8 mouse cellular contexts compared by ENCODE assay signal in genomic region chr2:126673317-126674242, GRCm38 (mm10). TPM values are rescaled to one million over a fixed set of nuclear protein-coding genes. Genes with fewer than 3 reads are reported as not detected.
DNase-seq lines count a peak whose midpoint lies in the region; ATAC-seq lines count a peak whose summit lies in the region.

No protein-coding gene starts in this region.

- peak overlapping the region; percentile 69 for H3K4me2 ChIP-seq in lung, embryonic 15.5 days
- peak overlapping the region; percentile 83 for H3K4me2 ChIP-seq in hindbrain, embryonic 15.5 days
- H3K4me2 ChIP-seq in midbrain, embryonic 16.5 days (ENCODE audit: low read length) = peak overlapping the region; percentile 91

- H3K4me1 ChIP-seq in lung, embryonic 15.5 days = peaks cover 26% of the 10 kb centered on the region
- H3K4me1 ChIP-seq in brown adipose tissue, adult 24 weeks (ENCODE audit: control insufficient read depth, insufficient read depth, insufficient read length, low read length) = peaks cover 12% of the 10 kb centered on the region
- H3K4me1 ChIP-seq in hindbrain, embryonic 15.5 days (replicated peaks) = peaks cover 42% of the 10 kb centered on the region
- H3K4me1 ChIP-seq in midbrain, embryonic 16.5 days (ENCODE audit: control insufficient read depth, insufficient read depth, low read length) = peaks cover 40% of the 10 kb centered on the region

- no peaks in the 10 kb centered on the region for H3K36me3 ChIP-seq in lung, embryonic 15.5 days
- H3K36me3 ChIP-seq in hindbrain, embryonic 15.5 days = no peaks in the 10 kb centered on the region
- H3K36me3 ChIP-seq in midbrain, embryonic 16.5 days (ENCODE audit: control insufficient read depth, insufficient read depth, low read length) = no peaks in the 10 kb centered on the region

- ATAC-seq in lung, embryonic 15.5 days (ENCODE audit: borderline replicate concordance, extremely low read depth, low FRiP score, low TSS enrichment) = no peak
- ATAC-seq in hindbrain, embryonic 15.5 days (ENCODE audit: low FRiP score, low read depth) = no peak
- ATAC-seq in midbrain, embryonic 16.5 days = no peak

- H3K9ac ChIP-seq in lung, embryonic 15.5 days = peak overlapping the region; percentile 97
- peak overlapping the region; percentile 99 for H3K9ac ChIP-seq in hindbrain, embryonic 15.5 days
- H3K9ac ChIP-seq in midbrain, embryonic 16.5 days (ENCODE audit: low read depth, low read length) = peak overlapping the region; percentile 93

- peak overlapping the region; percentile 95 for H3K4me3 ChIP-seq in lung, embryonic 15.5 days
- peak overlapping the region; percentile 78 for H3K4me3 ChIP-seq in brown adipose tissue, adult 24 weeks (ENCODE audit: insufficient read depth, low read depth, low read length)
- peak overlapping the region; percentile 97 for H3K4me3 ChIP-seq in hindbrain, embryonic 15.5 days
- peak overlapping the region; percentile 91 for H3K4me3 ChIP-seq in midbrain, embryonic 16.5 days (ENCODE audit: low read depth, low read length)

- H3K27me3 ChIP-seq in lung, embryonic 15.5 days = no peaks in the 10 kb centered on the region
- H3K27me3 ChIP-seq in hindbrain, embryonic 15.5 days = no peaks in the 10 kb centered on the region
- no peaks in the 10 kb centered on the region for H3K27me3 ChIP-seq in midbrain, embryonic 16.5 days (ENCODE audit: control insufficient read depth, insufficient read depth, low read depth, low read length)

- H3K27ac ChIP-seq in lung, embryonic 15.5 days = no peak overlapping the region
- H3K27ac ChIP-seq in brown adipose tissue, adult 24 weeks (replicated peaks; ENCODE audit: low read depth, low read length) = peak overlapping the region; percentile 99
- peak overlapping the region; percentile 100; the same call in 1 of the 2 replicates for H3K27ac ChIP-seq in hindbrain, embryonic 15.5 days (replicated peaks)
- H3K27ac ChIP-seq in midbrain, embryonic 16.5 days (ENCODE audit: low read length) = peak overlapping the region; percentile 100; the same call in 1 of the 2 replicates

- H3K9me3 ChIP-seq in lung, embryonic 15.5 days = no peaks in the 10 kb centered on the region
- no peaks in the 10 kb centered on the region for H3K9me3 ChIP-seq in hindbrain, embryonic 15.5 days
- H3K9me3 ChIP-seq in midbrain, embryonic 16.5 days (replicated peaks; ENCODE audit: control insufficient read depth, low read length, poor library complexity, severe bottlenecking) = no peaks in the 10 kb centered on the region

- DNase-seq in lung, postnatal 25 days (ENCODE audit: low spot score) = no peak
- no peak for DNase-seq in left cerebral cortex, adult 11 months (ENCODE audit: low spot score)
- DNase-seq in layer of hippocampus, postnatal 14 days (ENCODE audit: low spot score in 2 of 2) = no peak
- DNase-seq in left cerebral cortex, adult 8-10 months (ENCODE audit: low spot score in 2 of 2) = no peak

- WGBS in lung, embryonic 15.5 days = 41% methylated on average over 13 of the region's 13 CpGs
- WGBS in hindbrain, embryonic 15.5 days = 63% methylated on average over 13 of the region's 13 CpGs
- 66% methylated on average over 13 of the region's 13 CpGs for WGBS in midbrain, embryonic 16.5 days

RNA-seq across cellular contexts. Expression of gene Gabpb1, which starts 2.6 kb away (rescaled TPM):
- 61.8 and 62.0 TPM in 2 replicates for polyA plus RNA-seq in lung, embryonic 15.5 days (2015; fragmentation: Nextera tagmentation; extraction: Ambion mirVana)
- 4.0 and 6.6 TPM in 2 replicates for polyA plus RNA-seq in brown adipose tissue, adult 24 weeks (2012; ENCODE audit: insufficient read depth, insufficient read length, missing spikeins)
- polyA plus RNA-seq in hindbrain, embryonic 15.5 days (2015; fragmentation: Nextera tagmentation; extraction: Ambion mirVana) = 37.3 and 45.1 TPM in 2 replicates
- 39.2 and 43.3 TPM in 2 replicates for polyA plus RNA-seq in midbrain, embryonic 16.5 days (2015; fragmentation: Nextera tagmentation; extraction: Ambion mirVana)
- total RNA-seq in layer of hippocampus, postnatal 14 days (2021) = 10 to 100 TPM; 20.1 to 20.2 TPM
- total RNA-seq in left cerebral cortex, adult 8-10 months (2022) = 10 to 100 TPM; 13.8 to 19.2 (median 16.8) TPM

RNA-seq across cellular contexts. Expression of gene Usp8, which starts 33.5 kb away (rescaled TPM):
- polyA plus RNA-seq in lung, embryonic 15.5 days (2015; fragmentation: Nextera tagmentation; extraction: Ambion mirVana) = 40.8 and 44.1 TPM in 2 replicates
- polyA plus RNA-seq in brown adipose tissue, adult 24 weeks (2012; ENCODE audit: insufficient read depth, insufficient read length, missing spikeins) = 64.0 and 66.5 TPM in 2 replicates
- 28.9 and 29.6 TPM in 2 replicates for polyA plus RNA-seq in hindbrain, embryonic 15.5 days (2015; fragmentation: Nextera tagmentation; extraction: Ambion mirVana)
- 29.5 and 29.6 TPM in 2 replicates for polyA plus RNA-seq in midbrain, embryonic 16.5 days (2015; fragmentation: Nextera tagmentation; extraction: Ambion mirVana)
- total RNA-seq in layer of hippocampus, postnatal 14 days (2021) = 10 to 100 TPM; 43.2 to 44.1 TPM
- 10 to 100 TPM; 48.5 to 50.3 (median 49.7) TPM for total RNA-seq in left cerebral cortex, adult 8-10 months (2022)

RNA-seq across cellular contexts. Expression of gene Hdc, which starts 54.5 kb away (rescaled TPM):
- 5.4 and 7.4 TPM in 2 replicates for polyA plus RNA-seq in lung, embryonic 15.5 days (2015; fragmentation: Nextera tagmentation; extraction: Ambion mirVana)
- 1.4 and 2.1 TPM in 2 replicates for polyA plus RNA-seq in brown adipose tissue, adult 24 weeks (2012; ENCODE audit: insufficient read depth, insufficient read length, missing spikeins)
- polyA plus RNA-seq in hindbrain, embryonic 15.5 days (2015; fragmentation: Nextera tagmentation; extraction: Ambion mirVana) = 0.98 and 1.7 TPM in 2 replicates
- polyA plus RNA-seq in midbrain, embryonic 16.5 days (2015; fragmentation: Nextera tagmentation; extraction: Ambion mirVana) = 1.1 and 1.7 TPM in 2 replicates
- 1 to 10 TPM; 1.4 to 2.7 TPM for total RNA-seq in layer of hippocampus, postnatal 14 days (2021)
- 1 to 10 TPM in 3 of 4 experiments, under 1 TPM in 1; 0.94 to 1.6 (median 1.2) TPM for total RNA-seq in left cerebral cortex, adult 8-10 months (2022)
